Mouse (Mus musculus): ENCODE data around the gene Stambpl1.
A peak's percentile ranks its signal among the peaks of the same experiment; 100 is the strongest.
"Not testable (repeated sequence)": the region's sequence is repeated elsewhere in the genome, so short reads cannot be mapped to it uniquely, and the experiment has no call there.

Gene Stambpl1

GRCm38 (mm10) chr19:34199488-34199887, 7.5 kb downstream of the Stambpl1 start:
- DNase-seq, result no peak

GRCm38 (mm10) chr19:34202668-34203067, 10.6 kb downstream of the Stambpl1 start:
- DNase-seq, result no peak

- not testable (repeated sequence) for DNase-seq
These were observed 14.1 kb downstream of the Stambpl1 start for GRCm38 (mm10) chr19:34206128-34206527.

DNA sequence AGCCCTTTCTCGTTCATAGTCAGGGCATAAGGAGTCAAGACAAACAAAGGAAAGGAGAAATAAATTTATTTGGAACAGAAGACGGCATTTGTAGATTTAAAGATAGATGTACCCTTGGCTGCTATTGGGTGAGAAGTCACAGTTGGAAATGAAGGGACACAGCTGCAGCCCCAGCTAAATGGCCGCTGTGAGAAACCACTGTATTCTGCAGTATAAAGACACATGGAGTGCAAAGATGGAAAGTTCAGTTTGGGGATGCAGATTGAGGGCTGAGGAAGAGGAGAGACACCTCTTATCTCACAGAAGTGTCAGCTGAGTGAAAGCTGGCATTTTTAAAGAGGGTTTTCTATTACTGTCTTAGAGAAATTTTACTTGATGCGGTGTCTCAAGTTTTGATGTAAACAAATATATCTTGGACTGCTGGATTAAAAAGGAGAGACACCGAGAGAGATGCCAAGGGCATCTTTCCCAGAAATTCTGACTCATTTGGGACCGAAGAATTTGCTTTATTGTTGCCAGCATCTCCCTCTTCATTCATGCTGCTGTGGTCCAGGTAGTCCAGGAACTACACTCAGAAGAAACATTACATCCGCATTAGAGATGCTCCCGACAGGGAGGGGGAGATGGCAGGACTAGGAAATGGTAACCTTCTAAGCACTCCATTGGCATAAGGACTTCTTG, 14.9 kb downstream of the Stambpl1 start:
- peak; percentile 40 for DNase-seq

DNA sequence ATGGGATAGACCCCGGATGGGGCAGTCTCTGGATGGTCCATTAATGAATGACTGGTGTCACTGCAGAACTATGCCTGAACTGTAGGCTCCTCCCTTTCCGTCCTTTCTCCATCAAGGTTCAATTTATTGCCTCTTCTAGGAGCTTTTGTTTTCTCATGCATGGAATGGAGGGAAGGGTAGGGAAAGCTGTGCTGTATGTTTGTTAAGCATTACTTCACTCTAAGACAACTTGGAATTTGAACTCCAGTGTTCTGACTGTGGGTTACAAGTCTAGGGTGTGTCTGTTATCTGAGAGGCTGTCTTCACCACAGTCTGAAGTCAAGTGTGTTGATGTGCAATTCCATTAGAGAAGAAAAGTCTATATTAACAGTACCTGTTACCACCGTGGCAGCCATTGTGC, 17.0 kb downstream of the Stambpl1 start:
- DNase-seq, result no peak

DNA sequence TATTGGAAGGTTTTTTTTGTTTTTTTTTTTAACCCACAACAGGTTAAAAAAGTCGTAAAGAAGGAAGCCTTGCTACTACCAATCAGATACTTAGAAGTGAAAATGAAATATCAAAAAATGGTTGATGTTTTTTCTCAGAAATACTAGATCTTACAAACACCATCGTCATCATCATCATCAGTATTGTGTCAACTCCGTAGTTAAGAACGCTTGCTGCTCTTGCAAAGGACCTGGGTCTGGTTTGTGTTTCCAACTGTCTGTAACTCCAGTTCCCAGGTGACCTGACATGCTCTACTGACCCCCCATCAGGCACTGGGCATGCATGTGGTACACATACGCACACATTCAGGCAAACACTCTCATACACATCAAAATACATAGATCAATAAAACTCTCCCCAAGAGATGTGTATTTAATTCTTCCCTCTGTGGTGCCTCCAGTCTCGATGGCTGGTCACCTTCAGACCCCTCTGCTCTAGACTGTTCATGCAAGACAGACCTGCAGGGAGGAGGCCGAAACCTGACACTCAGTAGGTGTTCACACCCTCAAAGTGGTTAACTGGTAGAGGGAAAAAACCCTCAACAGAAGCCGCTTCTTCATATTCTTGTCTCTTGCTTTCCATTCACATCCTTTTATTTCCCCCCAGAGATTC, 18.0 kb downstream of the Stambpl1 start:
- no peak for DNase-seq

DNA sequence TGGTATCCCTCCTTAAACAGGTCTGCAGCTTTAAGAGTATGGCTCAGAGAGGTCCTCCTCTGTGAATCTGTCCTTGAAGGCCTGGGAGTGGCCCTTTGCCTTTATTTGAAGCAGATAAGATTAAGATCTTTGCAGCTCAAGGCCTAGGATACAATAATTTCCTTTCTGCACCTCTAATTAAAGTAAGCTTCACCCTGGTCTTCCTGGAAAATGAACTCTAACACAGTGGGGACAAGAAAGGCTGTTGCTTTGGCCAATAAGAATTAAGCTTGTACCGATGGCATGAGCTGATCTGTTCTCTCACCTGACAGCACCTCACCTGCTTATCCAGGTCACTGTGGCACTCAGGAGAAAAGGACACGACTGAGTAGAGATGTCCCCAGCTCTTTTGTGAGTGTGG, 18.8 kb downstream of the Stambpl1 start:
- DNase-seq, result no peak

DNA sequence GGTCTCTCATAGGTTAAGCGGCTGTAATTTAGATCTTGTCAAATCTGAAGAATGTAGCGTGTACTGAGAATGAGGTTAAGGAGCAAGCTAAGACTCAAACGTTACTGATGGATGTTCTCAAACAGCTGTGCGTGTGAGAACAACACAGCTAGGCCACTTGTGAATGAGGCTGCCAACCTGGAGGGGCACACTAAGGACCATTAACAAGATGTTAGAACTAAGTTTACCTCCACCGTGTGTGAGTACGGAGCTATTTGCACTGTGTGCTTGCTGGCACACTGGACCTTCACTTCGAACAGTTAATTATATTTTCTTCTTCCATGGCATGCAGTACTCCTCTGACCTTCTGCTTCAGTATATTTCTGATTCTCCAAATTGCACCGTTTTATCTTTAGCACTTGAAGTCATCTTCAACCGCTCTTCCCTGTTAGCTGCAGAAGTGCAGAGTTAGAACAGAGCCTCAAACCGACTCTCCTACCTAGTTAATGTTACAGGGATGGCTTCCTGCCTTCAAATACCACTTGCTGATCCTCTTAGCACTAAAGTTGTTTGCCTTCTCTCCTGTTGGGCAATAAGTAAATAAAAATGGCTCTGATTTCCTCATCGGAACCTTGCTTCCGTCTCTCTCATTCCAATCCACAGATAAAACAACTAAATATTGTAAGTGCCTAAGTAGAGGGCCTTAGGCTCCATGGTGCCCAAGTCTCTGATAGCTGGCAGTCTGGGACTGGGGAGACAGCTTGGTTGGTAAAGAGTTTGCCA, 20.6 kb downstream of the Stambpl1 start:
- DNase-seq, result no peak

DNA sequence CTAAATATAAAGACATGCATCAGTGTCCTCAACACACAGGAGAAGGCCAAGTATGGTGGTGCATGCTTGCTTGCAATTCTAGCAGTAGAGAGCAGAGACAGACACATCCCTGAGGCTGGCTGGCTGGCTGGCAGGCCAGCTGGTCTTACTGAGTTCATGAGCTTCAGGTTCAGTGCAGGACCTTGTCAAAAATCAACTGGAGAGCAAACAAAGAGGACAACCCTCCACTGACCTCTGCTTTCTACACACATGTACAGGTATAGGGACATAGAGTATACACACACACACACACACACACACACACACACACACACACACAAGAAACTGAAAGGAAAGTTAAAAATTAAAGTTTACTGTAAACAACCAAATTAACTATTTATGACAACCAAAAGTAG, 21.2 kb downstream of the Stambpl1 start:
- DNase-seq, result no peak

GRCm38 (mm10) chr19:34214136-34214535, 22.1 kb downstream of the Stambpl1 start:
- DNase-seq, result no peak

GRCm38 (mm10) chr19:34216956-34217355, 24.9 kb downstream of the Stambpl1 start:
- DNase-seq, result no peak

GRCm38 (mm10) chr19:34217761-34218160, 25.7 kb downstream of the Stambpl1 start:
- no peak for DNase-seq

DNA sequence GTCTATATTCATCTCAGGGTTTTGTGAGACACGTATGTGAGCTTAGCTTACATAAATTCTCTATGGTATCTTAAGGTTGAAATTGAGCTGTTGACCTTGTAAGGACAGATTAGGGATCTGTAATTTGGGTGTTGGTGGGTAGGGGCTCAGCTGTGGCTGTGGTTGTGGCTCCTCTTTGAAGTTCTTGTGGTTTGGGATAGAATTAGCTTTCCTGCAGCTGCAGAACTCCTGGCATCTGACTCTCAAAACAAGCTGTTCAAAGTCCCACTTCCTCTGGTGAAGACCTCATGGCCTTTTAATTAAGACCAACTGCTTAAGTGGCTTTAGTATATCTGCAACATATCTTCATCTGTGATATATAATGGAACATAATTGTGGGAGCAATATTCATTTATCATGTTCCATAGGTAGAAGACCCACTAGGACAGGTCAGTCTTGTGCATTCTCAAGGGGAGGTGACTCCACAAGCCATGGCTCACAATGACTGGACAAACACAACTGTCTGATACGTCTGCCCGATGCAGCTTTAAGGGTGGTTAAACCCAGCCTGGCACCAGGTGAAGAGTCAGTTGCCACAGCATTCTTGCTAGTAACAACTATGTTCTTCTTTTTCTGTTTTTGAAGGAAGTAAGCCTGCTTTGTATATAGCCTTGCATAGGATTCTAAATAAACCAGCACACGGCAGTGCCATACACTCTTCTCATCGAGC, 27.4 kb downstream of the Stambpl1 start:
- no peak for DNase-seq

- no peak for DNase-seq
These were observed 28.8 kb downstream of the Stambpl1 start for GRCm38 (mm10) chr19:34220732-34221380.

DNA sequence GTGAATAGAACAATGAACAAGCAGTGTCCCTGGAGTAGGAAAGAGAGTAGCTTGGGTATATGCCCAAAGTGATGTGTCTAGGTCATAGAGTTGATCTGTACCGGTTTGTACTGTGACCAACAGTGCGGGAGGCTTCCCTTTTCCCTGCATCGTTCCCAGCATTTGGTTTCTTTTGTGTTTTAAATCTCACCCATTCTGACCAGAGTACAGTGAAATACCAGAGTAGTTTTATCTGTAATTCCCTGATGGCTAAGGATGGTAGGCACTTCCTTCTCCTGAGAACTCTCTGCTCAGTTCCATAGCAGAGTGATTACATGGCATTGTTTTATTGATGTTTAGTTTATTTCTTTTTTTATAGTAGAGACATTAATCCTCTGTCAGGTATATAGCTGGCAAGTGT, 30.8 kb downstream of the Stambpl1 start:
- DNase-seq, result no peak

DNA sequence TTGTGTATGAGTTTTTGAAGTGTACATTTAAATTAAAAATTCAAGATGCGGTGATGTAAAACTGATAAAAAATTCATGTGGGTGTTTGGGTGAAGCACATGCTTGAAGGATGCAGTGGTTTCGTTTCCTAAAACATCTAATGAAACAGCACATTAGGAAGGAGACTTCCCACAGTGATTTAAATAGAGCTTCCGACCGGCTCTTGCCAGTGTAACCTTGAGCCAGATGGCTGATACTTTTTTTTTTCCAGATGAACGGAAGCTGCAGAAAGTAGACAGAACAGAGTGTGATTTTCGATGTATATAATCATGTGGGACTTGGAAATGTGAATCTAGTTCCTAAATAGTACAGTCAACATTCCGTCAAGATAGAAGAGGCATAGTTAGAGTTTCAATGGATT, 39.6 kb downstream of the Stambpl1 start:
- DNase-seq, result no peak

DNA sequence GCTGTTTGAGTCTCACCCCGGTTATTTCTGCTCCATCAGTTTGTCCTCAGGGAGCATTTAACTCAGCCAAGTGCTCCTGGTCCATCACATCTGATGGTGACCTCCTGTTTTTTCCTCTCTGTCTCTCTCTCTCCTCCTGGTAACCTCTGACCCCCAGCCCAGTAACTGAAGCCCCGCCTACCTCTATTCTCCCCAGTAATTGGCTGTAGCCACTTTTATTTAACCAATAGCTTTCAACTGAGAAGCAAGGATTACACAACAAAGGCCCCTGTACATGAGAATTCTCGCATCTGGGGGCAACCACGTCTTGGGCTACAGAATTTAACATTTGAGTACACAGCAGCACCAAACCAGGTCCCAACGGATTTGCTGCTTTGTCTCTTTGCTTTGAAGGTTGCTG, 40.3 kb downstream of the Stambpl1 start:
- no peak for DNase-seq

- DNase-seq, result peak; percentile 76
These were observed 41.9 kb downstream of the Stambpl1 start for GRCm38 (mm10) chr19:34233944-34234343.

DNA sequence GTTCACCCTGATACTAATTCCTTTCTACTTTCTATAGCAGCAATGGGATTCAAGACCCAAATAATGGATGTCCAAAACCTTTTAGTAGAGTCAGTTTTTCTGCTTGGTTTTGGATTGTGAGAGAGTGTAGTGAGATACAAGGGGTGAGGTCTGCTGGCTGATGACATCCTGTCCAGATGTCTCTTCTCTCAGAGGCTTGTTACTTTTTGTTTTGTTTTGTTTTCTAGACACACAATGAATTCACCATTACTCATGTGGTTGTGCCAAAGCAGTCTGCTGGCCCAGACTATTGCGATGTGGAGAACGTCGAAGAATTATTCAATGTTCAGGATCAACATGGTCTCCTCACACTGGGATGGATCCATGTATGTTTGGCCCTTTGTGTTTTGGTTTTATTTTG, 44.0 kb downstream of the Stambpl1 start:
- DNase-seq, result no peak

- DNase-seq, result no peak
These were observed 45.7 kb downstream of the Stambpl1 start for GRCm38 (mm10) chr19:34237746-34238145.

- DNase-seq, result no peak
These were observed 48.4 kb downstream of the Stambpl1 start for GRCm38 (mm10) chr19:34240273-34241039.
